Mouse (Mus musculus): ENCODE measurements around the gene Tex26.

DNA sequence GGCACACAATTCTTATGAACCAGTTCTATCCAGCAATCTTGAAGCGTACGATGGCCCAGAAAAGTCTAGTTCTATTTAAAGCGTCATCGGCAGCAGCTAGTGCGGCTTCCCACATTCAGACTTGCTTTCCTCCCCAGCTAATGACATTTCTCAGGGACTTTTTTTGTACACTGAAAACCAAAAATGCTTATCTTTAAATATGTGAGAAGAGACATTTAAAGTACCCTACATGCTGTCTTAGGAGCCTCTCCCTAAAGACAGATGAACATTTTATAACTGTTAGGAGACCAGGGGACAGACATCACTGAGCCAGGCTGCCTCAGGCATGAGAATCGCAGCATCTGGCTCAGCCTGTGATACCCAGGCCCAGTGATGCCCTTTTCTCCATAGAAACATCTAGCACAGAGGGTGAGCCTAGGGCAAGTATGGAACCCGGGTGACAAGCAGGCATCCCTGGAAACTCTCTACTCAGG, 11.8 kb downstream of the Tex26 start:
- TF ChIP-seq CTCF (IDR thresholded peaks at IDR 0.05; ENCODE audit: borderline replicate concordance, extremely low read depth, insufficient read depth, insufficient read length) (no peak), POLR2A (IDR thresholded peaks at IDR 0.05; ENCODE audit: borderline replicate concordance, extremely low read depth, insufficient read depth, insufficient read length, poor library complexity, severe bottlenecking) (no peak)
